In the genomic region with DNA sequence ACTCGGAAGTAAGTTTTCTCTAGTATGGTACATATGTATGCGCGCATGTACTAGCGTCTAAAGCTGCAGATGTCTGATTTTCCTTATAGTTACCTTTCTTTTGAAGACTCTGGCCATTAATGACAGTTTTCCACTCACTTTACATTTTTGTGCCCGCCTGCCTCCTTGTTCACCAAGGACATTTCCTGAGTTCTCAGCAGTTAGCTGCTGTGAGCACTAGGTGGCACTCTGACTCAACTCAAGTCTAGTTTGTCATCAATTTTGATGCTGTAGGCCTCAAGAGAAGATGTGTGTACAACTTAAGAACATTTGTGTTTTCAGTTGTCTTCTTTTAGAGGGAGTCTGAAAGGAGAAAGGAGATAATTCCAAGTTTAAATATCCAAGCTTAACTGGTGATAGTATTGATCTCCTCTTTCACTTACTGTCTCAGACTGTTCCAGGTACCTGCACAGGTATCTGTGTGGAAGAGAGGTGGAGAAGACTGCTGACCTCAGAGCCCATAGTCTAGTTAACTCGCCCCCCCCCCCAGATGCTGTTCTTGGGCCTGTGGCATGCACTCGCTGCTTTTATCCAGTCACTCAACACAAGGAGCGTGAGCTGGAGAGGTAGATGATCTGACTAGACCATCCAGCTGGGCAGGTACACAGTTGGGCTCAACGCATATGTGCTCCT, we compare ENCODE assay signal across 9 mouse cellular contexts. TPM values are rescaled to one million over a fixed set of nuclear protein-coding genes. Genes with fewer than 3 reads are reported as not detected.
DNase-seq lines count a peak whose midpoint lies in the region; ATAC-seq and TF ChIP-seq lines count a peak whose summit lies in the region.
"Had no signal": no experiment of that assay in that cellular context is flagged by ENCODE, and none has a peak within 500 bp of the region (broad histone marks: within the 10 kb centered on the region; RNA-seq: fewer than 3 reads in every experiment).

No protein-coding gene starts in this region.

- no peaks in the 10 kb centered on the region for H3K36me3 ChIP-seq in hindbrain, embryonic 16.5 days (ENCODE audit: control insufficient read depth, insufficient read depth, low read length)
- H3K36me3 ChIP-seq in midbrain, postnatal 0 days (ENCODE audit: insufficient read depth, low read length): no peaks in the 10 kb centered on the region
- H3K36me3 ChIP-seq: embryonic facial prominence, embryonic 13.5 days had no signal

- 60% methylated on average over 9 of the region's 9 CpGs for WGBS in hindbrain, embryonic 16.5 days
- WGBS in midbrain, postnatal 0 days: 58% methylated on average over 9 of the region's 9 CpGs

- TF ChIP-seq CTCF in midbrain, postnatal 0 days (IDR thresholded peaks at IDR 0.05): peak; percentile 95

- no peak overlapping the region for H3K9ac ChIP-seq in hindbrain, embryonic 16.5 days (ENCODE audit: low read depth, low read length)
- H3K9ac ChIP-seq in midbrain, postnatal 0 days (replicated peaks; ENCODE audit: low read length, poor library complexity, severe bottlenecking): no peak overlapping the region
- H3K9ac ChIP-seq: embryonic facial prominence, embryonic 13.5 days had no signal

- DNase-seq in urinary bladder, postnatal 14 days (ENCODE audit: low spot score): peak; percentile 70
- DNase-seq in urinary bladder, postnatal 10 days (ENCODE audit: low spot score): no peak
- peak; percentile 67 for DNase-seq in cerebellum, adult 11 months
- DNase-seq in left cerebral cortex, postnatal 10 days (ENCODE audit: extremely low spot score in 1 of 2, low spot score in 2 of 2): peak; percentile 72
- peak; percentile 81 for DNase-seq in midbrain, postnatal 0 days (ENCODE audit: low spot score)
- DNase-seq in spleen, postnatal 14 days (ENCODE audit: low spot score in 2 of 2): peak; percentile 39 to 71

- no peaks in the 10 kb centered on the region for H3K27me3 ChIP-seq in hindbrain, embryonic 16.5 days (replicated peaks; ENCODE audit: control insufficient read depth, insufficient read depth, low read length)
- no peaks in the 10 kb centered on the region for H3K27me3 ChIP-seq in midbrain, postnatal 0 days (ENCODE audit: insufficient read depth, low read length)
- H3K27me3 ChIP-seq: embryonic facial prominence, embryonic 13.5 days had no signal

- H3K9me3 ChIP-seq in hindbrain, embryonic 16.5 days (ENCODE audit: control insufficient read depth, low read length): no peaks in the 10 kb centered on the region
- H3K9me3 ChIP-seq in midbrain, postnatal 0 days (ENCODE audit: low read length): no peaks in the 10 kb centered on the region
- H3K9me3 ChIP-seq: embryonic facial prominence, embryonic 13.5 days had no signal

- no peak overlapping the region for H3K27ac ChIP-seq in hindbrain, embryonic 16.5 days (ENCODE audit: low read depth, low read length)
- no peak overlapping the region for H3K27ac ChIP-seq in midbrain, postnatal 0 days (ENCODE audit: low read depth, low read length)

- ATAC-seq in frontal cortex, adult (ENCODE audit: low TSS enrichment): peak; percentile 79
- ATAC-seq in hindbrain, embryonic 16.5 days: peak; percentile 25
- 0 out of 2 replicates have a peak, but pooled peaks have one; percentile 10 for ATAC-seq in midbrain, postnatal 0 days (ENCODE audit: low FRiP score)

- peaks cover 3% of the 10 kb centered on the region for H3K4me1 ChIP-seq in hindbrain, embryonic 16.5 days (ENCODE audit: control insufficient read depth, insufficient read depth, low read depth, low read length)
- no peaks in the 10 kb centered on the region for H3K4me1 ChIP-seq in midbrain, postnatal 0 days (ENCODE audit: insufficient read depth, low read length)

- no peak overlapping the region for H3K4me3 ChIP-seq in hindbrain, embryonic 16.5 days (ENCODE audit: low read length)
- no peak overlapping the region for H3K4me3 ChIP-seq in midbrain, postnatal 0 days (ENCODE audit: low read depth, low read length)
- H3K4me3 ChIP-seq: embryonic facial prominence, embryonic 13.5 days had no signal

- intact Hi-C loops in left cerebral cortex, postnatal 10 days (cut with DNase I): loop anchor here (5.0 kb wide), 3 partner anchors 126 to 461 kb away; partner anchors contain the start of gene Foxo3

- no peak overlapping the region for H3K4me2 ChIP-seq in hindbrain, embryonic 16.5 days (ENCODE audit: low read length)
- H3K4me2 ChIP-seq in midbrain, postnatal 0 days (ENCODE audit: low read depth, low read length, poor library complexity, severe bottlenecking): no peak overlapping the region
- H3K4me2 ChIP-seq: embryonic facial prominence, embryonic 13.5 days had no signal

RNA-seq across cellular contexts. Expression of gene Sesn1, which starts 21.3 kb away (rescaled TPM):
- polyA plus RNA-seq in hindbrain, embryonic 16.5 days (2015; fragmentation: Nextera tagmentation; extraction: Ambion mirVana): 41.0 and 41.2 TPM in 2 replicates
- total RNA-seq in left cerebral cortex, postnatal 10 days (2021): 10 to 100 TPM; 34.5 to 39.2 TPM
- total RNA-seq in midbrain, postnatal 0 days (2014; rRNA removed): 38.4 and 42.5 TPM in 2 replicates
- 30.6 and 31.3 TPM in 2 replicates for polyA plus RNA-seq in midbrain, postnatal 0 days (2015; fragmentation: Nextera tagmentation; extraction: Ambion mirVana)

RNA-seq across cellular contexts. Expression of gene Cep57l1, which starts 21.3 kb away (rescaled TPM):
- polyA plus RNA-seq in hindbrain, embryonic 16.5 days (2015; fragmentation: Nextera tagmentation; extraction: Ambion mirVana): 14.3 and 15.7 TPM in 2 replicates
- total RNA-seq in left cerebral cortex, postnatal 10 days (2021): 1 to 10 TPM; 6.5 to 8.4 TPM
- total RNA-seq in midbrain, postnatal 0 days (2014; rRNA removed): 9.0 and 13.7 TPM in 2 replicates
- polyA plus RNA-seq in midbrain, postnatal 0 days (2015; fragmentation: Nextera tagmentation; extraction: Ambion mirVana): 8.1 and 8.4 TPM in 2 replicates

Comparison
In these comparisons a context has a peak if more than half of its experiments do, and no peak if none do; other contexts are left out.
1. ATAC-seq: peak in every context shown above with its lines; median percentile 79 in frontal cortex, adult; 25 in hindbrain, embryonic 16.5 days; 10 in midbrain, postnatal 0 days.